Mouse (Mus musculus): Measurements from ENCODE around the gene Mgat5.
A peak's percentile ranks its signal among the peaks of the same experiment; 100 is the strongest.

Mgat5 gene

DNA sequence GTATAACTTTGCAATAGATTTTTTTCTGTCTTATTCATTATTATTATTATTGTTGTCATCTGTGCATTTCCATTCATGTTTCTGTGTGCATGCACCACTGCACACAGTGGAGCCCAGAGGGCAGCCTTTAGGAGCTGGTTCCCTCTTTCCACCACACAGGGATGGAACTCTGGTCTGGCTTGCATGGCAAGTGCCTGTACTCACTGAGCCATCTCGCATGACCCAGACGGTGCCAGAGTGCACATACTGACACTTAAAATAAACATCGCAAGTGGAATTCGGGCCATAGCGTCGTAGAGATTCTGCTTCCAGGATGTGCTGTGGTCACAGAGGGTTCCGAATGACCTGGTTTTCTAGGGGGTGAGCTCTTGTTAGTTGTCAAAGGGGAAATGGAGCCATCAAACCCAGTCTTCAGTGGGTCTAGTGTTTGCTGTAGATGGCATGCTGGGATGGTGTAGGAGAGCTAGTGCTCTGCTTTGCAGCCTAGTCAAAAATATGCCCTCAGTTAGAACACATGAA, 103.5 kb downstream of the Mgat5 start:
- DNase-seq: no peak

- no peak for DNase-seq
These were observed 104.3 kb downstream of the Mgat5 start for GRCm38 (mm10) chr1:127308989-127309701.

GRCm38 (mm10) chr1:127310011-127310410, 105.2 kb downstream of the Mgat5 start:
- no peak for DNase-seq

DNA sequence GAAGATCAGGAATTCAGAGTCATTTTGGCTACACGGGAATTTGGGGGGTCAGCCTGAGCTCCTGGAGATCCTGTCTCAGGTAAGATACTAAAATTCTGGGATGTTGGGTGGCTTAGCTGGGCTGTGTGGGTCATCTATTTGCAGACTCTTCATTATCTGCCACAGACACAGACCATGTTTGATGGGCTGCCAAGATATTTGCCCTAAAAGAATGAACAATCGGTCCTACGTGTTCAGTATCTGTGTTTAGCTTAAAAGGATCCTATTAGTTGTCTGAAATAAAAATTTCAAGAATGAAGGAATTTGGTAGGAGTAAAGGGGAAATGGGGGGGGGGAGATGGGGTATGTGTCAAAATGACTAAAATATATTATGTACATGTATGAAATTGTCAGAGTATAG, 105.9 kb downstream of the Mgat5 start:
- no peak for DNase-seq

DNA sequence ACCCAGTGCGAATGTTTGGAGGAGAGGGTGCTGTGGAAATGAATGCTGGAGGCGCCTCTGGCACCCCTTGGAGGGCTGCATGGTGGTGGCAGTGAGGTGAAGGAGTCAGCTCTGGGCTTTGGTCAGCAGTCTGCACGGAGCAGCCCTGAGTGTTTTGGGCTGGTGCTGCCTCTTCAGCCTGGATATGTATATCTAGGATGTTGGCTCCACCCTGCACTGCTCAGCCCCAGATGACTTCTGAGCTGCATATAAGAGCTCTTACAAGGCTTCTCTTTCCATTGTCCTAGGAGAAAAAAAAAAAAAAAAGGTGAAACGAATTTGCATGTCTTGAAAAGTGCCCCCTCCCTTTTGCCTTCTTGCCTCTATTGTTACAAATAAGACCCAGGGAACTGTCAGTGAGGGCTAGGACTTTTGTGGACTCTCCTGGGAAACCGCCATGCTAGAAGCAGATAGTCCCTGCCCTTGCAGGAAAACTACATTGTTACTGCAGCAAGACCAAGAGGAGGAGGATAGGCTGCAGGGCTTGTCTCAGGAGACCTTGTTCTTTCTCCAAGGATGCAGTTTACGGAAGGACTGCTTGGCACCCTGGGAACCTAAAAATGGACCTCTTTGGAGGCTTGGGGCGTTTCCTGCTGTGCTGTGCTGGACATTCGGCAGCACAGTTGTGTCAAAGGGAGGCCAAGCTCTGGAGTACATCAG, 109.0 kb downstream of the Mgat5 start:
- no peak for DNase-seq

- DNase-seq: no peak
These were observed 111.2 kb downstream of the Mgat5 start for GRCm38 (mm10) chr1:127315763-127316627.

- DNase-seq: no peak
These were observed 111.8 kb downstream of the Mgat5 start for GRCm38 (mm10) chr1:127316651-127317050.

GRCm38 (mm10) chr1:127317541-127317940, 112.7 kb downstream of the Mgat5 start:
- DNase-seq: no peak

DNA sequence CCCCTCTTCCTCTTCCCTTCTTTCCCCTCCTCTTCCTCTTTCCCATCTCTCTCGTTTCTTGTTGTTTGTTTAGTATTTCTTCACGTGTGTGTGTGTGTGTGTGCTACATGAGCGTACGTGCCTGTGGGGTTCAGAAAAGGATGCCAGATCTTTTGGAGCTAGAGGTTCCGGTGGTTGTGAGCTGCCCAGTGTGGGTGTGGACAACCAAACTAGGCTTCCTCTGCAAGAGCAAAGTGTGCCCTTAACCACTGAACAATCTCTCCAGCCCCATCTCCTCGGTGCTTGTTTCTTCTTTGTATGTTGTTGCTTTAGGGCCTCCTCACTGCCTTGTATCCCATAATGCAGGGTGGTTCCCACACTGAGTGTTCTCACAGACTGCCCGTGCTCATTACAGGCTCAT, 113.7 kb downstream of the Mgat5 start:
- no peak for DNase-seq

GRCm38 (mm10) chr1:127319768-127320167, 115.0 kb downstream of the Mgat5 start:
- no peak for DNase-seq

GRCm38 (mm10) chr1:127320956-127321355, 116.1 kb downstream of the Mgat5 start:
- DNase-seq: no peak

DNA sequence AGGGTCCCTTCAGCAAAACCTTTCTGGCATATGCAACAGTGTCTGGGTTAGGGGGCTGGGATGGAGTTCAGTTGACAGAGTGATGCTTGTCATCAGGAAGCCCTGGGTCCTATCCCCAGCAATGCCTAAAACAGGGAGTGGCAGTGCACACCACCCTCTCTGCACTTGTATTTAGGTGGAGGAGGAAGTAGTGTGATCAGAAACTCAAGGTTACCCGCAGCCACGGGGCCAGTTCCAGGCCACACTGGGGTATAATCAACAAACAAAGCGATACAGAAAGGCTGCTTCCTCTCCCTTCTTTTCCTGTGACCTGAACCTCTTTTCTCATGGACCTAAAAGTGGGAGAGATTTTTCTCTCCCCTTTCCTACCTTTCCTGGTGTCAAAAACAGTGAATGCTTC, 116.8 kb downstream of the Mgat5 start:
- DNase-seq: no peak

GRCm38 (mm10) chr1:127322169-127322805, 117.5 kb downstream of the Mgat5 start:
- DNase-seq: no peak

- DNase-seq: no peak
These were observed 120.9 kb downstream of the Mgat5 start for GRCm38 (mm10) chr1:127325601-127326198.

DNA sequence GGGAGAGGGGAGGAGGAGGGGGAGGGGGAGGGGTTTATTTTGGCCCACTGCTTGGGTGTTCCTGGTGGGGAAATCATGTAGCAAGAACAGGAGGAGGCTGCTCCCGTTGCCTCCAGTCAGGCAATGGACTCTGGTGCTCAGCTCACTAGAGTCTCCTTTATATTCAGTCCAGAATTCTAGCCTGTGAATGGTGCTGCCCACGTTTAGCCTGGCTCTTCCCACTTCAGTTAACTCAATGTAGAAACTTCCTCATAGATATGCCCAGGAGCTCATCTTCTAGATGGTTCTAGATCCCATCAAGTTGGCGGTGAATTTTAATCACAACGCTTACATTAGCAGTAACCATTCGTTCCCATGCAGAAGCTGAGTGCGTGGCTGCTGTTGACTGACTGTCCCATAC, 123.0 kb downstream of the Mgat5 start:
- DNase-seq: no peak

GRCm38 (mm10) chr1:127328354-127328875, 123.6 kb downstream of the Mgat5 start:
- no peak for DNase-seq

GRCm38 (mm10) chr1:127329810-127330209, 125.0 kb downstream of the Mgat5 start:
- DNase-seq: no peak

DNA sequence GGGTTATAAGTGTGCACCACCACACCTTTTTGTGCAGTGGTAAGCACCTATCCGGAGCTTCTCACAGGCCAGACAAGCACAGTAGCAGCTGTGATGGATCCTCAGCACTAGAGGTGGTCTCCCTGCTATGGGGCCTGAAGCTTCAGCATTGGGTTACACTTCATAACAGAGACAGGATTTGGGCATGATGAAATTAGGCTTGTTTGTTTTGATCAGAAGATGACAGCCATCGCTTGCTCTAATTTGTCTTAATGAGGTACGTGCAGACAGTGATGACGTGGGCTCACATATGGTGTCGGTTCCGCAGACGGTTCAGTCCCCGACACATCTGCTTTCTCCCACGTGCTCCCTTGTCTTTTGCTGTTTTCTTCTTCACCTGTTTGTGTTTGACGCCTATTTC, 132.9 kb downstream of the Mgat5 start:
- no peak for DNase-seq

- DNase-seq: peak; percentile 76
These were observed 134.1 kb downstream of the Mgat5 start for GRCm38 (mm10) chr1:127338833-127339487.

DNA sequence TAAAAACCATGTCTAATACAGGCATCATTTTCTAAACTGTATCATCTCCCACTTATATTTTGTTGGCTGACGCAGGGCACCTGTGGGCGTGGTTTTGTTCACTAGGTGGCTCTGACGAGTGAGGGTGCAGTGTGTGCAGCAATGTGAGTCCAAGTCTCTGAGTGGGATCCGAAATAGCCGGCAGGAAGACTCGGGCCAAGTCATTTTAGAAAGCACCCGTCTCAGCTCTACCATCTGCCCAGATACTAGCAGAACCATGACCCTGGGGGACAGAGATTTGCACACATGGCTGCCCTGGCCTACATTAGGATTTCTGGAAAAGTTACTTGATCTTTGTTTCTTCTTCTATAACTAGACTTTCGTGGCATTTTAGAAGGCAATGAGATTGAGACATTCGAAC, 135.5 kb downstream of the Mgat5 start:
- DNase-seq: peak; percentile 49

DNA sequence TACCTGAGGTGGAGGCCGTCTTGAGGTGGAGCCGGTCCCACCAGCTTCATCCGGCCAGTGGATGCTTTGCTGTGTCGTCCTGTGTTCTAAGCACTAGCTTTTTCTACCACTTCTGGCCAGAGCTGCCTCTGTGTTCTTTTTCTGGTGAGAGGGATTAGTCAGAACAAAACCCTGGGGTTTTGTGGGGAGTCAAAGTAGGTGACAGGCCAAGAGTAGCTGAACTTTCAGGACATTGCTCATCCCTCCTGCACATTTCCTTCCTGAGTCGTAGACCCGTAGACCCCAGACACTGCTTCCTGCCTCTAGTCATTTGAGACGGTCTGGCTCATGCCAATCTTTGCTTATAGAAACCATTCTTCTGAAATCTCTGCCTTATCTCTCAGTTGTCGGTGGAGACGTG, 140.1 kb downstream of the Mgat5 start:
- DNase-seq: no peak
